Mouse (Mus musculus) limb, embryonic 10.5 days (tissue): ENCODE results near the gene Arhgap32. TPM values are rescaled to one million over a fixed set of nuclear protein-coding genes. Genes with fewer than 3 reads are reported as not detected.
"Not testable (repeated sequence)": the region's sequence is repeated elsewhere in the genome, so short reads cannot be mapped to it uniquely, and the experiment has no call there.

Experiments used
- DNase-seq: peaks from one replicate; pipeline ENCODE4 v3.0.0-alpha.2; 2017; ENCODE audit warnings: low spot score
- H3K27ac ChIP-seq: fragments of 300-500 bp; sonication (generic); 2 replicates; pipeline ENCODE4 v1.5.1; 2016; ENCODE audit warnings: mild to moderate bottlenecking
- H3K27me3 ChIP-seq: fragments of 300-500 bp; sonication (generic); 2 replicates; pipeline ENCODE4 v1.6.1; 2016; ENCODE audit warnings: low read depth, mild to moderate bottlenecking; ENCODE audit not compliant: poor library complexity, severe bottlenecking
- H3K36me3 ChIP-seq: fragments of 300-500 bp; sonication (generic); 2 replicates; pipeline ENCODE4 v1.6.1; 2016; ENCODE audit warnings: mild to moderate bottlenecking, moderate library complexity
- H3K4me1 ChIP-seq: fragments of 300-500 bp; sonication (generic); 2 replicates; pipeline ENCODE4 v1.6.1; 2016
- H3K4me3 ChIP-seq: fragments of 300-500 bp; sonication (generic); 2 replicates; pipeline ENCODE4 v1.5.1; 2016; ENCODE audit warnings: mild to moderate bottlenecking, moderate library complexity
- H3K9me3 ChIP-seq: fragments of 300-500 bp; sonication (generic); replicated peaks from 2 replicates; pipeline ENCODE4 v1.6.1; 2016; ENCODE audit warnings: mild to moderate bottlenecking
- WGBS: fragments of 180-500 bp; shearing (Covaris S2); methylation state at CpG from one replicate; pipeline ENCODE4 v1.1.7; 2016; 5-methylcytosine and 5-hydroxymethylcytosine counted together
- polyA plus RNA-seq: library from polyadenylated mRNA; unstranded; fragments of >200 nt; fragmentation: Nextera tagmentation; extraction: Ambion mirVana; gene quantifications from 2 replicates; pipeline ENCODE4 v1.2.1, GENCODE M21; 2016

Gene Arhgap32
- polyA plus RNA-seq, 1 experiment from 2014 or later = 4.2 TPM

GRCm38 (mm10) chr9:32143451-32143850 is 27.5 kb downstream of the Arhgap32 start:
- WGBS = 84% methylated on average over 3 of the region's 3 CpGs
- no peaks in the 10 kb centered on the region for H3K9me3 ChIP-seq
- no peak for DNase-seq

GRCm38 (mm10) chr9:32146257-32146996 is 30.5 kb downstream of the Arhgap32 start:
- Histone ChIP-seq H3K36me3 (no peaks in the 10 kb centered on the region), H3K4me1 (peaks cover 19% of the 10 kb centered on the region), H3K4me3 (no peak overlapping the region), H3K27ac (no peak overlapping the region), H3K9me3 (no peaks in the 10 kb centered on the region), H3K27me3 (no peaks in the 10 kb centered on the region)
- 58% methylated on average over 12 of the region's 12 CpGs for WGBS
- DNase-seq = no peak

More at GRCm38 (mm10) chr9:32143451-32143850, 27.5 kb downstream of the Arhgap32 start:
- Histone ChIP-seq H3K4me3 (no peak overlapping the region), H3K36me3 (no peaks in the 10 kb centered on the region), H3K27ac (no peak overlapping the region), H3K27me3 (no peaks in the 10 kb centered on the region), H3K4me1 (peaks cover 19% of the 10 kb centered on the region)

- 83% methylated on average over 3 of the region's 3 CpGs for WGBS
Observed at GRCm38 (mm10) chr9:32149241-32149640, 33.3 kb downstream of the Arhgap32 start.

GRCm38 (mm10) chr9:32149836-32150642 is 34.1 kb downstream of the Arhgap32 start:
- Histone ChIP-seq H3K27ac (no peak overlapping the region), H3K27me3 (no peaks in the 10 kb centered on the region), H3K4me3 (no peak overlapping the region), H3K4me1 (peaks cover 9% of the 10 kb centered on the region), H3K9me3 (no peaks in the 10 kb centered on the region), H3K36me3 (0 out of 2 replicates have a peak, but pooled peaks cover 2% of the 10 kb centered on the region)
- DNase-seq = no peak
- WGBS = 91% methylated on average over 11 of the region's 11 CpGs

More at GRCm38 (mm10) chr9:32149241-32149640, 33.3 kb downstream of the Arhgap32 start:
- Histone ChIP-seq H3K27ac (no peak overlapping the region), H3K9me3 (no peaks in the 10 kb centered on the region), H3K27me3 (no peaks in the 10 kb centered on the region), H3K4me3 (no peak overlapping the region), H3K36me3 (0 out of 2 replicates have a peak, but pooled peaks cover 2% of the 10 kb centered on the region), H3K4me1 (peaks cover 10% of the 10 kb centered on the region)
- DNase-seq = no peak

- H3K9me3 ChIP-seq = no peaks in the 10 kb centered on the region
- no peak overlapping the region for H3K27ac ChIP-seq
- WGBS = 87% methylated on average over 3 of the region's 3 CpGs
- no peaks in the 10 kb centered on the region for H3K27me3 ChIP-seq
- no peak for DNase-seq
- 0 out of 2 replicates have a peak, but pooled peaks cover 2% of the 10 kb centered on the region for H3K36me3 ChIP-seq
- no peak overlapping the region for H3K4me3 ChIP-seq
- H3K4me1 ChIP-seq = no peaks in the 10 kb centered on the region
Observed at GRCm38 (mm10) chr9:32154727-32155371, 38.9 kb downstream of the Arhgap32 start.

GRCm38 (mm10) chr9:32156706-32157105 is 40.8 kb downstream of the Arhgap32 start:
- no peaks in the 10 kb centered on the region for H3K9me3 ChIP-seq
- WGBS = 89% methylated on average over 4 of the region's 4 CpGs
- no peak for DNase-seq
- no peaks in the 10 kb centered on the region for H3K4me1 ChIP-seq
- H3K4me3 ChIP-seq = no peak overlapping the region
- H3K27ac ChIP-seq = no peak overlapping the region
- H3K36me3 ChIP-seq = 0 out of 2 replicates have a peak, but pooled peaks cover 2% of the 10 kb centered on the region
- no peaks in the 10 kb centered on the region for H3K27me3 ChIP-seq

- H3K4me1 ChIP-seq = no peaks in the 10 kb centered on the region
- H3K27me3 ChIP-seq = no peaks in the 10 kb centered on the region
- DNase-seq = no peak
- H3K27ac ChIP-seq = no peak overlapping the region
- H3K4me3 ChIP-seq = no peak overlapping the region
- H3K9me3 ChIP-seq = no peaks in the 10 kb centered on the region
- 0 out of 2 replicates have a peak, but pooled peaks cover 2% of the 10 kb centered on the region for H3K36me3 ChIP-seq
- WGBS = 79% methylated on average over 3 of the region's 3 CpGs
Observed at GRCm38 (mm10) chr9:32157201-32157600, 41.3 kb downstream of the Arhgap32 start.

- Histone ChIP-seq H3K27ac (no peak overlapping the region), H3K27me3 (no peaks in the 10 kb centered on the region), H3K4me3 (no peak overlapping the region), H3K4me1 (no peaks in the 10 kb centered on the region), H3K9me3 (no peaks in the 10 kb centered on the region), H3K36me3 (0 out of 2 replicates have a peak, but pooled peaks cover 1% of the 10 kb centered on the region)
- DNase-seq = peak; percentile 77
- 22% methylated on average over 3 of the region's 3 CpGs for WGBS
Observed at GRCm38 (mm10) chr9:32158837-32159543, 43.1 kb downstream of the Arhgap32 start.

GRCm38 (mm10) chr9:32159724-32160123 is 43.8 kb downstream of the Arhgap32 start:
- WGBS = 86% methylated on average over 3 of the region's 3 CpGs
- Histone ChIP-seq H3K4me3 (no peak overlapping the region), H3K27ac (no peak overlapping the region), H3K27me3 (no peaks in the 10 kb centered on the region), H3K9me3 (no peaks in the 10 kb centered on the region), H3K36me3 (no peaks in the 10 kb centered on the region), H3K4me1 (no peaks in the 10 kb centered on the region)
- DNase-seq = no peak

GRCm38 (mm10) chr9:32162792-32163191 is 46.9 kb downstream of the Arhgap32 start:
- no peak for DNase-seq
- 82% methylated on average over 2 of the region's 2 CpGs for WGBS
- Histone ChIP-seq H3K36me3 (0 out of 2 replicates have a peak, but pooled peaks cover 3% of the 10 kb centered on the region), H3K4me1 (no peaks in the 10 kb centered on the region), H3K27ac (no peak overlapping the region), H3K27me3 (no peaks in the 10 kb centered on the region), H3K9me3 (no peaks in the 10 kb centered on the region), H3K4me3 (no peak overlapping the region)

- not testable (repeated sequence) for H3K4me3 ChIP-seq, H3K9me3 ChIP-seq, H3K27ac ChIP-seq, DNase-seq, H3K27me3 ChIP-seq, H3K36me3 ChIP-seq, H3K4me1 ChIP-seq
- WGBS = 88% methylated on average over 6 of the region's 6 CpGs
Observed at GRCm38 (mm10) chr9:32163820-32164219, 47.9 kb downstream of the Arhgap32 start.

- H3K4me1 ChIP-seq = no peaks in the 10 kb centered on the region
- 0 out of 2 replicates have a peak, but pooled peaks cover 3% of the 10 kb centered on the region for H3K36me3 ChIP-seq
- H3K4me3 ChIP-seq = no peak overlapping the region
- DNase-seq = no peak
- H3K27ac ChIP-seq = no peak overlapping the region
- WGBS = 93% methylated on average over 5 of the region's 5 CpGs
- no peaks in the 10 kb centered on the region for H3K27me3 ChIP-seq
- H3K9me3 ChIP-seq = no peaks in the 10 kb centered on the region
Observed at GRCm38 (mm10) chr9:32168546-32169137, 52.7 kb downstream of the Arhgap32 start.
